Mouse (Mus musculus) hindbrain, embryonic 15.5 days (tissue): ENCODE results near the gene Acp4. TPM values are rescaled to one million over a fixed set of nuclear protein-coding genes. Genes with fewer than 3 reads are reported as not detected.

Source experiments
- ATAC-seq: fragments of 200-750 bp; cut with Nextera tagmentation; 2 replicates; pipeline ENCODE4 v1.8.0; 2017; ENCODE audit warnings: low read depth, moderate number of reproducible peaks, moderate TSS enrichment; ENCODE audit not compliant: low FRiP score
- H3K27ac ChIP-seq: fragments of 300-500 bp; sonication (generic); replicated peaks from 2 replicates; pipeline ENCODE4 v1.5.1; 2015; ENCODE audit warnings: mild to moderate bottlenecking, inconsistent platforms
- H3K27me3 ChIP-seq: fragments of 300-500 bp; sonication (generic); 2 replicates; pipeline ENCODE4 v1.6.1; 2015; ENCODE audit warnings: control low read depth, inconsistent platforms
- H3K36me3 ChIP-seq: fragments of 300-500 bp; sonication (generic); 2 replicates; pipeline ENCODE4 v1.6.1; 2015; ENCODE audit warnings: control low read depth, inconsistent platforms
- H3K4me1 ChIP-seq: fragments of 300-500 bp; sonication (generic); replicated peaks from 2 replicates; pipeline ENCODE4 v1.6.1; 2015; ENCODE audit warnings: control low read depth, inconsistent platforms
- H3K4me2 ChIP-seq: fragments of 300-500 bp; sonication (generic); 2 replicates; pipeline ENCODE4 v1.6.1; 2015; ENCODE audit warnings: moderate library complexity, mild to moderate bottlenecking, inconsistent platforms
- H3K4me3 ChIP-seq: fragments of 300-500 bp; sonication (generic); 2 replicates; pipeline ENCODE4 v1.5.1; 2015; ENCODE audit warnings: mild to moderate bottlenecking, inconsistent platforms
- H3K9ac ChIP-seq: fragments of 300-500 bp; sonication (generic); 2 replicates; pipeline ENCODE4 v1.6.1; 2015; ENCODE audit warnings: inconsistent platforms
- H3K9me3 ChIP-seq: fragments of 300-500 bp; sonication (generic); 2 replicates; pipeline ENCODE4 v1.6.1; 2016; ENCODE audit warnings: control low read depth, inconsistent platforms
- WGBS: fragments of 180-500 bp; shearing (Covaris S2); methylation state at CpG from one replicate; pipeline ENCODE4 v1.1.7; 2015; 5-methylcytosine and 5-hydroxymethylcytosine counted together
- polyA plus RNA-seq: library from polyadenylated mRNA; unstranded; fragments of >200 nt; fragmentation: Nextera tagmentation; extraction: Ambion mirVana; gene quantifications from 2 replicates; pipeline ENCODE4 v1.2.1, GENCODE M21; 2015

Acp4 gene
- polyA plus RNA-seq, 1 experiment from 2014 or later = not detected

DNA sequence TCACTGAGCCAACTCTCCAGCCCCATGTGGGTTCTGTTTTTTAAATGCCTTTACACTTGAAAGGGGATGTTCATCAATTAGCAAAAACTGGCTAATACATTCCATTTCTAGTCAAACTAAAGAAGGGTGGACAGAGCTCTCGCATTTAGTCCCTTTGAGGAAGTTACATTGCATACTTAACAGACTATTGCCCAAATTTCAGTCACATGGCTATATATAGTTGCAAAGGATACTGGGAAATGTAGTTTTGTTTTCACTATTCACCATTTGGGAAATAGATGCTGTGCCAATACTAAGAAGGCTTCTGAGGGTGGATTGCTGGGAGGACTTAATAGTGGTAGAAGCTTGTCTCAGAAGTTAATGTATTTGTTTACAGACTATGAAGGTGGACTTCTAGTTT lies 23.8 kb upstream of the Acp4 start:
- Histone ChIP-seq H3K27me3 (no peaks in the 10 kb centered on the region), H3K4me3 (no peak overlapping the region), H3K9me3 (no peaks in the 10 kb centered on the region), H3K4me2 (no peak overlapping the region), H3K4me1 (0 out of 2 replicates have a peak, but pooled peaks cover 6% of the 10 kb centered on the region), H3K27ac (no peak overlapping the region), H3K36me3 (no peaks in the 10 kb centered on the region), H3K9ac (no peak overlapping the region)
- 77% methylated on average over 1 of the region's 1 CpGs for WGBS
- no peak for ATAC-seq

GRCm38 (mm10) chr7:44277250-44277622 lies 20.1 kb upstream of the Acp4 start:
- Histone ChIP-seq H3K9ac (no peak overlapping the region), H3K4me2 (no peak overlapping the region), H3K27ac (no peak overlapping the region), H3K36me3 (no peaks in the 10 kb centered on the region), H3K4me3 (no peak overlapping the region), H3K9me3 (no peaks in the 10 kb centered on the region), H3K27me3 (0 out of 2 replicates have a peak, but pooled peaks cover 4% of the 10 kb centered on the region), H3K4me1 (0 out of 2 replicates have a peak, but pooled peaks cover 6% of the 10 kb centered on the region)
- no peak for ATAC-seq
- 35% methylated on average over 2 of the region's 2 CpGs for WGBS

DNA sequence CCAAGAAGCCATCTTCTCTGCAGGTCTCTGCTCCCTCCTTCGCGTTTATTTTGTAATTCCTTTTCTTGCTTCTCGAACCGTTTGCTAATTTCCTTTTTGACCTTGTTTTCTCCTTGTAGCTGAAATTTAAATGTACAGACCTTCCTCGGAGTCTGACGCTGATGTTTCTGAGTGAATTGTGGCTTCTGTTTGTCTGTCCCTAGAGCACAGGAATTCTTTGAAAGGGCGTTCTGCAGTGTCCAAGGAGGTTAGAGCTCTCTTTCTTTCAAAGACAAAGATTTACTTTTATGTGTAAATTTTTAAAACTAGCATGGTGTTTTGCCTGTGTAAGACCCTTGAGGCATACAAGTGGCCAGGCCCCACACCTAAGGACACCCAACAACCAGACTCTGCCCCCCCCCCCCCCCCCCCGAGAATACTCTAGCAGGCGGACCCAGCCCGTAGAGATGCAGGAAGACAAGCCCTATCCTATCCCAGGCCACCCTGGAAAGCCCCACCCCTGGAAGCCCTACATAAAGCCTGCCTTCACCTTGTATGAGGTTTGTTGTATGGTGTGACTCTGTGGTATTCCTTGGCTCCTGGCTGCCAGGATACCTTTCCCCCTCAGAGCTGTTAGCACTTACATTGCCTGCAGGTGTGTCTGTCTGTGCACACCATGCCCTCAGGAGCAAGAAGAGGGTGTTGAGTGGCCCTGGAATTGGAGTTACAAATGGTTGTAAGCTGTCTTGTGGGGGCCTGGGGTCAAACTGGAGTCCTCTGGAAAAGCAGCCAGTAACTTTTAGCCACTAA lies 19.5 kb upstream of the Acp4 start:
- no peak for ATAC-seq

GRCm38 (mm10) chr7:44275546-44275945 lies 18.4 kb upstream of the Acp4 start:
- Histone ChIP-seq H3K27me3 (0 out of 2 replicates have a peak, but pooled peaks cover 4% of the 10 kb centered on the region), H3K4me3 (no peak overlapping the region), H3K36me3 (no peaks in the 10 kb centered on the region), H3K9ac (no peak overlapping the region), H3K4me1 (no peaks in the 10 kb centered on the region), H3K4me2 (no peak overlapping the region), H3K9me3 (no peaks in the 10 kb centered on the region), H3K27ac (no peak overlapping the region)
- ATAC-seq = no peak
- WGBS = 84% methylated on average over 3 of the region's 3 CpGs

More for the DNA sequence above, 19.5 kb upstream of the Acp4 start:
- no peak overlapping the region for H3K27ac ChIP-seq
- 67% methylated on average over 9 of the region's 10 CpGs for WGBS
- H3K4me1 ChIP-seq = 0 out of 2 replicates have a peak, but pooled peaks cover 3% of the 10 kb centered on the region
- H3K27me3 ChIP-seq = 0 out of 2 replicates have a peak, but pooled peaks cover 4% of the 10 kb centered on the region
- H3K36me3 ChIP-seq = no peaks in the 10 kb centered on the region
- no peak overlapping the region for H3K4me3 ChIP-seq
- H3K4me2 ChIP-seq = no peak overlapping the region
- H3K9me3 ChIP-seq = no peaks in the 10 kb centered on the region
- H3K9ac ChIP-seq = no peak overlapping the region

GRCm38 (mm10) chr7:44274096-44274495 lies 16.9 kb upstream of the Acp4 start:
- no peaks in the 10 kb centered on the region for H3K9me3 ChIP-seq
- H3K9ac ChIP-seq = no peak overlapping the region
- WGBS = 44% methylated on average over 11 of the region's 11 CpGs
- no peaks in the 10 kb centered on the region for H3K36me3 ChIP-seq
- no peaks in the 10 kb centered on the region for H3K4me1 ChIP-seq
- H3K27me3 ChIP-seq = 0 out of 2 replicates have a peak, but pooled peaks cover 4% of the 10 kb centered on the region
- H3K4me3 ChIP-seq = no peak overlapping the region
- no peak overlapping the region for H3K4me2 ChIP-seq
- H3K27ac ChIP-seq = no peak overlapping the region
- no peak for ATAC-seq

GRCm38 (mm10) chr7:44273446-44273845 lies 16.3 kb upstream of the Acp4 start:
- Histone ChIP-seq H3K27me3 (0 out of 2 replicates have a peak, but pooled peaks cover 4% of the 10 kb centered on the region), H3K36me3 (no peaks in the 10 kb centered on the region), H3K4me3 (no peak overlapping the region), H3K4me2 (no peak overlapping the region), H3K27ac (no peak overlapping the region), H3K4me1 (no peaks in the 10 kb centered on the region), H3K9me3 (no peaks in the 10 kb centered on the region), H3K9ac (no peak overlapping the region)
- no peak for ATAC-seq
- WGBS = 43% methylated on average over 7 of the region's 7 CpGs

GRCm38 (mm10) chr7:44272546-44272945 lies 15.4 kb upstream of the Acp4 start:
- Histone ChIP-seq H3K9ac (no peak overlapping the region), H3K4me3 (no peak overlapping the region), H3K27me3 (0 out of 2 replicates have a peak, but pooled peaks cover 4% of the 10 kb centered on the region), H3K9me3 (no peaks in the 10 kb centered on the region), H3K4me2 (no peak overlapping the region), H3K4me1 (no peaks in the 10 kb centered on the region), H3K27ac (no peak overlapping the region), H3K36me3 (no peaks in the 10 kb centered on the region)
- ATAC-seq = no peak
- 87% methylated on average over 7 of the region's 7 CpGs for WGBS

GRCm38 (mm10) chr7:44271309-44271708 lies 14.1 kb upstream of the Acp4 start:
- H3K4me1 ChIP-seq = no peaks in the 10 kb centered on the region
- H3K27ac ChIP-seq = no peak overlapping the region
- ATAC-seq = no peak
- 0 out of 2 replicates have a peak, but pooled peaks cover 4% of the 10 kb centered on the region for H3K27me3 ChIP-seq
- H3K9me3 ChIP-seq = no peaks in the 10 kb centered on the region
- H3K9ac ChIP-seq = no peak overlapping the region
- no peak overlapping the region for H3K4me3 ChIP-seq
- WGBS = 78% methylated on average over 2 of the region's 2 CpGs
- no peaks in the 10 kb centered on the region for H3K36me3 ChIP-seq
- H3K4me2 ChIP-seq = no peak overlapping the region

- Histone ChIP-seq H3K4me1 (no peaks in the 10 kb centered on the region), H3K9me3 (no peaks in the 10 kb centered on the region), H3K27me3 (0 out of 2 replicates have a peak, but pooled peaks cover 4% of the 10 kb centered on the region), H3K9ac (no peak overlapping the region), H3K4me2 (no peak overlapping the region), H3K4me3 (no peak overlapping the region), H3K36me3 (no peaks in the 10 kb centered on the region), H3K27ac (no peak overlapping the region)
- ATAC-seq = no peak
- WGBS = 84% methylated on average over 2 of the region's 2 CpGs
These were observed 12.2 kb upstream of the Acp4 start for GRCm38 (mm10) chr7:44269397-44269796.

GRCm38 (mm10) chr7:44268117-44268516 lies 10.9 kb upstream of the Acp4 start:
- WGBS = 88% methylated on average over 11 of the region's 11 CpGs
- Histone ChIP-seq H3K36me3 (no peaks in the 10 kb centered on the region), H3K4me2 (no peak overlapping the region), H3K4me1 (peaks cover 5% of the 10 kb centered on the region), H3K27ac (no peak overlapping the region), H3K9ac (no peak overlapping the region), H3K9me3 (no peaks in the 10 kb centered on the region), H3K27me3 (no peaks in the 10 kb centered on the region), H3K4me3 (no peak overlapping the region)
- no peak for ATAC-seq

DNA sequence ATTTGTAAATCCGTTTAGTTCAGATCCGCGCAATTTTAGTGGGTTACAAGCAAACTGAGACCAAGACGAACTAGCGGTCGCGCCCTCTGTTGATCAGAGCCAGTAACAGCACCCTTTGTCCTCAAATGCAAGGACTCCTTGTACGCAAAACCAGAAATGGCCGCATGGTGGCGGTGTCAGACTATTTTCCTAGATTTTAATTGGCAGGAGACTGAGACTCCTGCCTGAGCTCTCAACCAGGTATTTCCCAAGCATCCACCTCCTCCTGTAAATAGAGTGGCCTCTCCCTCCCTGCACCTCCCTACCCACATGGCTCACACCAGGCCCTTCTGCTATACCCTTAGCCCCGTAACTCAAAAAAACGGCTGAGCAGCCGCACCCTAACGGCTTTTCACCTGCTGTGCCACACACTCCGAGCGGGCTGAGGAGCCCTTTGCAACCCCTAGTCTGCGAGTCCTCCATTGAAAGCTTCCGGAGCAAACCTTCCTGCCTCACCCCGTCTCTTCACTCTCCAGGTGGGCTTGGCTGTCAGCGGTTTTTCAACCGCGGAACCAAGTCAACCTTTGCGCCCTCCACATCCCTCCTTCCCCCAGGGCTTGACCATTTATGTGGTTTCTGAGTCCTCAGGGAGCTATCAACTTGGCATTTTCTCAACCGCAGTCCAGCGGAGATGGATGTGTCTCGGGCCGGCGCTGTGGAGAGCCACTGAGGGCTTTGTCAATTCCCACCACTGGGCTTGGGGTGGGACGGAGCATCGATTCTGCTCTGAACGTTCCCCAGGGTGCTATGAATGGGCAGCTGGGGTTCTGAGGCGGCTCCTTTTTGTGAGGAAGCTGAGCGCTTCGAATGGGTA lies 5.8 kb upstream of the Acp4 start:
- H3K36me3 ChIP-seq = no peaks in the 10 kb centered on the region
- peak overlapping the region; percentile 78 for H3K4me2 ChIP-seq
- H3K27me3 ChIP-seq = 0 out of 2 replicates have a peak, but pooled peaks cover 4% of the 10 kb centered on the region
- ATAC-seq = peak; percentile 87
- peak overlapping the region; percentile 76 for H3K27ac ChIP-seq
- no peaks in the 10 kb centered on the region for H3K9me3 ChIP-seq
- peak overlapping the region; percentile 51 for H3K9ac ChIP-seq
- peaks cover 8% of the 10 kb centered on the region for H3K4me1 ChIP-seq
- under 1% methylated on average over 34 of the region's 34 CpGs for WGBS
- H3K4me3 ChIP-seq = peak overlapping the region; percentile 38

DNA sequence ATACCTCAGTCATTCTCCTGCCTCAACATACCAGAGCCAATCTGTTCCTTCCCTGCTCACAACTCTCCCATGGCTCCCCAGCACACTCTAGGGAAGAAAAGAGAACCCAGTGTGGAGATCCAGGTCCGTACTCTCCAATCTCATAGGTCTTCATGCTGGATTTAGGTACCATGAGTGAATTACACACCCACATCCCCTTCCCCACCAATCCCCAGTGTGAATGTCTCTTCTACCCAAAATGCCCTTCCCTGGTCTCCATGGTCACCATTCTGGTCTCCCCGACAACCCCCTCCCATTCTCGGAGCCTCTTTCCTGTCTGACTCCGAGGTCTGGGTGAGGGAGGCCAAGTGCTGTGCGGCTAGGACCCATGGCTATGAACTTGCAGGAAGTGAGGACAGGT lies 4.0 kb upstream of the Acp4 start, which contains the start of gene Gm15517:
TSS of gene Gm15517 (plus strand) at position 301 of the 400 bp plus-strand sequence.
- Histone ChIP-seq H3K27me3 (0 out of 2 replicates have a peak, but pooled peaks cover 4% of the 10 kb centered on the region), H3K36me3 (no peaks in the 10 kb centered on the region), H3K4me2 (no peak within 1 kb of the TSS), H3K4me3 (no peak within 1 kb of the TSS), H3K27ac (no peak within 1 kb of the TSS), H3K4me1 (peaks cover 8% of the 10 kb centered on the region), H3K9me3 (no peaks in the 10 kb centered on the region), H3K9ac (no peak within 1 kb of the TSS)
- WGBS = 35% methylated on average over 5 of the region's 5 CpGs
- ATAC-seq = no peak
